Mouse (Mus musculus) midbrain, embryonic 13.5 days (tissue): Measurements from ENCODE around the gene Pnkd. TPM values are rescaled to one million over a fixed set of nuclear protein-coding genes. Genes with fewer than 3 reads are reported as not detected.
"Not testable (repeated sequence)": the region's sequence is repeated elsewhere in the genome, so short reads cannot be mapped to it uniquely, and the experiment has no call there.

Experiments used
- ATAC-seq: fragments of 200-750 bp; cut with Nextera tagmentation; 2 replicates; pipeline ENCODE4 v1.8.0; 2017; ENCODE audit warnings: mild to moderate bottlenecking, moderate TSS enrichment, moderate library complexity
- H3K27ac ChIP-seq: fragments of 300-500 bp; sonication (generic); 2 replicates; pipeline ENCODE4 v1.5.1; 2015; ENCODE audit warnings: inconsistent platforms, mild to moderate bottlenecking, moderate library complexity
- H3K27me3 ChIP-seq: fragments of 300-500 bp; sonication (generic); 2 replicates; pipeline ENCODE4 v1.6.1; 2015; ENCODE audit warnings: mild to moderate bottlenecking, inconsistent platforms
- H3K36me3 ChIP-seq: fragments of 300-500 bp; sonication (generic); 2 replicates; pipeline ENCODE4 v1.6.1; 2015; ENCODE audit warnings: mild to moderate bottlenecking, inconsistent platforms
- H3K4me1 ChIP-seq: fragments of 300-500 bp; sonication (generic); replicated peaks from 2 replicates; pipeline ENCODE4 v1.6.1; 2015; ENCODE audit warnings: inconsistent platforms
- H3K4me2 ChIP-seq: fragments of 300-500 bp; sonication (generic); replicated peaks from 2 replicates; pipeline ENCODE4 v1.6.1; 2015; ENCODE audit warnings: moderate library complexity, mild to moderate bottlenecking, inconsistent platforms
- H3K4me3 ChIP-seq: fragments of 300-500 bp; sonication (generic); replicated peaks from 2 replicates; pipeline ENCODE4 v1.5.1; 2015; ENCODE audit warnings: mild to moderate bottlenecking, inconsistent platforms
- H3K9ac ChIP-seq: fragments of 300-500 bp; sonication (generic); replicated peaks from 2 replicates; pipeline ENCODE4 v1.6.1; 2015; ENCODE audit warnings: mild to moderate bottlenecking, inconsistent platforms
- H3K9me3 ChIP-seq: fragments of 300-500 bp; sonication (generic); 2 replicates; pipeline ENCODE4 v1.6.1; 2016; ENCODE audit warnings: mild to moderate bottlenecking, inconsistent platforms
- WGBS: fragments of 180-500 bp; shearing (Covaris S2); methylation state at CpG from one replicate; pipeline ENCODE4 v1.1.7; 2015; 5-methylcytosine and 5-hydroxymethylcytosine counted together
- polyA plus RNA-seq: library from polyadenylated mRNA; unstranded; fragments of >200 nt; fragmentation: Nextera tagmentation; extraction: Ambion mirVana; gene quantifications from 2 replicates; pipeline ENCODE4 v1.2.1, GENCODE M21; 2015

Gene Pnkd
- polyA plus RNA-seq, 1 experiment from 2014 or later, result 92.2 TPM

DNA sequence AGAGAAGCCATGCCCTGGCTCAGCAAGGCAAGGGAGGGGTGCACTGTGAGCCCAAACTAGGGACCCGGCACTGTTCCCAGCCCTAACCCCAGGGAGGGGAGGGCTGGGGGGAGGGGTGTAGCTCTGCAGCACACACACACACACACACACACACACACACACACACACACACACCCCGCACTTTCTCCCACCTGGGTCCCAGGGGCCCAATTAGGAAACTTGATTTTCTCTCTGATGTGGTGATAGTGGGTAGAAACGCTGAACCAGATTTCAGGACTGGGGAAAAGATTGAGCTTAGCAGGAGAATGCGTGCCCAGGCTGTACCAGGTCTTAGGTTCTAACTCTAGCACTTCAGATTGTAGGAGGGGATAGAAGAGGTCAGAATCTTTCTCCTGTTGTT, 53.9 kb downstream of the Pnkd start:
- no peak for ATAC-seq
- no peak overlapping the region for H3K4me2 ChIP-seq
- WGBS, result 79% methylated on average over 3 of the region's 4 CpGs

DNA sequence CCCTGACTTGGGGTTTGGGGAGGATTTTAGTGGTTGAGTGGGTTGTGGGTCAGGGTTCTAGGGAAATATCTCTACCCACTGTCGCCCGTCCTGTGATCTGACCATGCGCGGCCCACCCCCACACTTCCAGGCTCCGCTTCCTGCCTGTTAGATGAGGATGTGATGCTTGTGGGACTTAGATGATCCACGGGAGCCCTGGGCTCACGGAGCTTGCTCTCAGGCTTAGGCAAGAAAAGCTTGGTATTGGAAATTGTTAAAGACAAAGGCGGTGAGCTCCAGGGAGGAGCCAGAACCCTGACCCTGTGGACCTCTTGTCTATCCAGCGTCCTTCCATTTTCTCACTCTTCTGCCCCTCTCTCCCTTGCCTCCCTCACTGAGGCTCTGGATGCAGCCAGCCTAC, 55.2 kb downstream of the Pnkd start:
- Histone ChIP-seq H3K27ac (no peak overlapping the region), H3K9me3 (no peaks in the 10 kb centered on the region), H3K4me3 (no peak overlapping the region), H3K4me2 (no peak overlapping the region), H3K4me1 (peaks cover 24% of the 10 kb centered on the region), H3K36me3 (no peaks in the 10 kb centered on the region), H3K27me3 (no peaks in the 10 kb centered on the region), H3K9ac (no peak overlapping the region)
- no peak for ATAC-seq
- 91% methylated on average over 9 of the region's 9 CpGs for WGBS

More for the DNA sequence above, 53.9 kb downstream of the Pnkd start:
- Histone ChIP-seq H3K27me3 (no peaks in the 10 kb centered on the region), H3K4me1 (peaks cover 29% of the 10 kb centered on the region), H3K27ac (no peak overlapping the region), H3K9ac (no peak overlapping the region), H3K4me3 (no peak overlapping the region), H3K9me3 (no peaks in the 10 kb centered on the region), H3K36me3 (no peaks in the 10 kb centered on the region)

GRCm38 (mm10) chr1:74340361-74340764, 55.6 kb downstream of the Pnkd start:
- Histone ChIP-seq H3K4me3 (no peak overlapping the region), H3K27ac (no peak overlapping the region), H3K9me3 (no peaks in the 10 kb centered on the region), H3K36me3 (no peaks in the 10 kb centered on the region), H3K27me3 (no peaks in the 10 kb centered on the region), H3K9ac (no peak overlapping the region), H3K4me1 (peaks cover 19% of the 10 kb centered on the region), H3K4me2 (no peak overlapping the region)
- ATAC-seq, result no peak
- 92% methylated on average over 6 of the region's 6 CpGs for WGBS

- H3K4me3 ChIP-seq, H3K9ac ChIP-seq, H3K9me3 ChIP-seq, ATAC-seq, H3K36me3 ChIP-seq, H3K4me2 ChIP-seq, H3K27me3 ChIP-seq, H3K27ac ChIP-seq: not testable (repeated sequence)
- peaks cover 15% of the 10 kb centered on the region for H3K4me1 ChIP-seq
- 95% methylated on average over 4 of the region's 4 CpGs for WGBS
Observed at GRCm38 (mm10) chr1:74340992-74341391, 56.3 kb downstream of the Pnkd start.

GRCm38 (mm10) chr1:74341898-74342297, 57.2 kb downstream of the Pnkd start:
- 95% methylated on average over 7 of the region's 7 CpGs for whole genome bisulfite sequencing
- Histone ChIP-seq H3K4me2 (no peak overlapping the region), H3K4me1 (peaks cover 15% of the 10 kb centered on the region), H3K9me3 (no peaks in the 10 kb centered on the region), H3K36me3 (no peaks in the 10 kb centered on the region), H3K4me3 (no peak overlapping the region), H3K27me3 (no peaks in the 10 kb centered on the region), H3K9ac (no peak overlapping the region), H3K27ac (no peak overlapping the region)
- no peak for ATAC-seq

GRCm38 (mm10) chr1:74342308-74342707, 57.6 kb downstream of the Pnkd start:
- no peak for ATAC-seq
- WGBS, result 93% methylated on average over 1 of the region's 1 CpGs

DNA sequence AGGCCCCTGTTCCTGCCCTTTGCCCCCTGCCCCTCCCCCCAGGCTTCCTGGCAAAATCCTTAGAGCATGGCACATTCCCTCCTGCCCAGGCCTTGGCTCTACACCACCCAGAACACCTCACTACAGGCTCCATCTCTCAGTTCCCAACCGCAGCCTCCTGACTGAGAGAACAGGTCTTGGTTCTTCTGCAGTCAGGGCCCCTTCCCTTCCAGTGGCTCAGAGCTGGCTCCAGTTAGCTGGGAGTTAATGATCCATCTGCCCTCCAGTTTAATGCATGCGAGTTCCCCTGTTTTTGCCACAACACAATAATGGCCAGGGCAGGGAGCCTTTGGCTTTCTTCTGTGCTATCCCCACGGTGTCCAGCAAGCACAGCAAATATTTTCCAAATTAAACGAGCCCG, 58.4 kb downstream of the Pnkd start:
- Histone ChIP-seq H3K4me1 (peaks cover 15% of the 10 kb centered on the region), H3K4me2 (no peak overlapping the region), H3K36me3 (peaks cover 5% of the 10 kb centered on the region), H3K27ac (no peak overlapping the region), H3K4me3 (no peak overlapping the region), H3K9me3 (no peaks in the 10 kb centered on the region), H3K9ac (no peak overlapping the region), H3K27me3 (no peaks in the 10 kb centered on the region)
- 68% methylated on average over 5 of the region's 5 CpGs for WGBS
- ATAC-seq, result 0 out of 2 replicates have a peak, but pooled peaks have one; percentile 10

More at GRCm38 (mm10) chr1:74342308-74342707, 57.6 kb downstream of the Pnkd start:
- H3K27ac ChIP-seq, result no peak overlapping the region
- no peak overlapping the region for H3K4me2 ChIP-seq
- H3K4me1 ChIP-seq, result peaks cover 15% of the 10 kb centered on the region
- H3K9ac ChIP-seq, result no peak overlapping the region
- peaks cover 1% of the 10 kb centered on the region for H3K36me3 ChIP-seq
- H3K4me3 ChIP-seq, result no peak overlapping the region
- H3K27me3 ChIP-seq, result no peaks in the 10 kb centered on the region
- no peaks in the 10 kb centered on the region for H3K9me3 ChIP-seq

GRCm38 (mm10) chr1:74344163-74344916, 59.6 kb downstream of the Pnkd start:
- ATAC-seq, result no peak; the same call in 1 of the 2 replicates
- H3K27ac ChIP-seq, result no peak overlapping the region
- H3K9me3 ChIP-seq, result no peaks in the 10 kb centered on the region
- H3K4me2 ChIP-seq, result no peak overlapping the region
- no peak overlapping the region for H3K9ac ChIP-seq
- H3K27me3 ChIP-seq, result no peaks in the 10 kb centered on the region
- peaks cover 11% of the 10 kb centered on the region for H3K4me1 ChIP-seq
- H3K4me3 ChIP-seq, result no peak overlapping the region
- peaks cover 13% of the 10 kb centered on the region for H3K36me3 ChIP-seq
- 79% methylated on average over 11 of the region's 11 CpGs for WGBS

- Histone ChIP-seq H3K27ac (no peak overlapping the region), H3K27me3 (no peaks in the 10 kb centered on the region), H3K4me1 (no peaks in the 10 kb centered on the region), H3K4me3 (no peak overlapping the region), H3K9ac (no peak overlapping the region), H3K4me2 (no peak overlapping the region), H3K36me3 (peaks cover 52% of the 10 kb centered on the region), H3K9me3 (no peaks in the 10 kb centered on the region)
- WGBS, result 90% methylated on average over 13 of the region's 13 CpGs
- ATAC-seq, result no peak
Observed at GRCm38 (mm10) chr1:74351185-74351769, 66.5 kb downstream of the Pnkd start.

DNA sequence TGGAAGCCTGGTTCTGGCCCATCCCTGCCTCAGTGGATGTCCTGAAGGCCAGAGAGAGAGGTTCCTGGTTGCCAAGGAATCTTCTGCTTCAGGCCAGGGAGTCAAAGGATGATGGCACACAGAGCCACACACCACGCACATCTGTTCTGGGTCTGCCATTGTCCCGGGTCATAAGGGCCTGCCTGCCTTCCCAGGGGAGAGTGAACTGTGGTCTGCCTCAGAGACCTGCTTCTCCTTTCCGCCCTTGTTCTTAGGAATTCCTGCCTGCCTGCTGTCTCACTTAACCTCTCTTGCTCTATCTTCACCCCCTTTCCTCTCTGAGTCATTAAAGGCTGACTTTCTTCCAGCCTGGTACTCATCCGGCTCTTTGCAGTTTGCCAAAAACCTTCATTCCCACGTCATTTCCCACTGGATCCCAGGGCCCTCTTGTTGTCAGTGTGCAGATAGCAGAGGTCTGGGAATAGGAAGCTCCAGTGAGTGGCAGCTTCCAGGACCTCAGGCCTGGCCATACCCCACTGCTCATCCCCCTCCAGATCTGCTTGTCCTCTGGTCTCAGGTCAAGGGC, 67.9 kb downstream of the Pnkd start:
- Histone ChIP-seq H3K27me3 (no peaks in the 10 kb centered on the region), H3K27ac (no peak overlapping the region), H3K4me1 (no peaks in the 10 kb centered on the region), H3K9me3 (no peaks in the 10 kb centered on the region), H3K36me3 (peaks cover 48% of the 10 kb centered on the region), H3K9ac (no peak overlapping the region), H3K4me2 (no peak overlapping the region), H3K4me3 (no peak overlapping the region)
- WGBS, result 91% methylated on average over 5 of the region's 5 CpGs
- ATAC-seq, result no peak

DNA sequence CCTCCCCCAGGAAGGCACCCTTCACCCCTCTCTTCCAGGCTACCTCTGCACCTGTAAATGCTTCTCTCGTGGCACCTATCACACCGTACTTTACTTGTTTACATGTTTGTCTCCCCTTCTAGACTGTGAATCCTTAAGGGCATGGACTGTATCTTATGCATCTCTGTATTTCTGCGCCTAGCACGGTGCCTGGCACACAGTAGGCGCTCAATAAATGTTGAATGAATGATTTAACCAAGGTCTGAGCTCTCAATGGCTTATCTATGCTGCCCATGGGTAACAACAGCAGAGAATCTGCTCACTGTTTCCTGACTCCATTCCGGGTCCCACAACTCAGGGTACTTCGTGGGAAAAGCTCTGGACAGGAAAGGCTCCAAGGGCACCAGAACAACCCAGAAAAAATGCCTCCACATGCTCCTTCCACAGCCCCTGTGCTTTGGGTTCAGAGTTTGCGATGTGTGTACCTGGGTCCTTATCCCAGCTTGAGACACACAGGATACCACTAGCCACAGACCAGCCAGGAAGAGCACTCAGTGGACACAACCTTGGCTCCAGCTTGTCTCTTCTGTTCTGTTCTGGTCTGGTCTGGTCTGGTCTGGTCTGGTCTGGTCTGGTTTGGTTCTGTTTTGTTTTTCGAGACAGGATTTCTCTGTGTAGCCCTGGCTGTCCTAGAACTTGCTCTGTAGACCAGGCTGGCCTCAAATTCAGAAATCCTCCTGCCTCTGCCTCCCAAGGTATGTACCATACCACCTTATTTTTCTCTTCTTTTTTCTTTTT, 68.9 kb downstream of the Pnkd start:
- H3K4me1 ChIP-seq, result no peaks in the 10 kb centered on the region
- no peak overlapping the region for H3K27ac ChIP-seq
- no peak for ATAC-seq
- H3K27me3 ChIP-seq, result no peaks in the 10 kb centered on the region
- H3K9ac ChIP-seq, result no peak overlapping the region
- peaks cover 46% of the 10 kb centered on the region for H3K36me3 ChIP-seq
- 90% methylated on average over 9 of the region's 9 CpGs for WGBS
- H3K4me2 ChIP-seq, result no peak overlapping the region
- no peaks in the 10 kb centered on the region for H3K9me3 ChIP-seq
- no peak overlapping the region for H3K4me3 ChIP-seq

GRCm38 (mm10) chr1:74357531-74357930, 72.8 kb downstream of the Pnkd start:
- peaks cover 17% of the 10 kb centered on the region for H3K36me3 ChIP-seq
- H3K27me3 ChIP-seq, result no peaks in the 10 kb centered on the region
- H3K4me1 ChIP-seq, result no peaks in the 10 kb centered on the region
- no peak for ATAC-seq
- no peak overlapping the region for H3K4me3 ChIP-seq
- no peaks in the 10 kb centered on the region for H3K9me3 ChIP-seq
- no peak overlapping the region for H3K4me2 ChIP-seq
- H3K9ac ChIP-seq, result no peak overlapping the region
- no peak overlapping the region for H3K27ac ChIP-seq
